Mouse (Mus musculus) liver, adult 2 months (tissue): ENCODE data around the gene Ctsm. TPM values are rescaled to one million over a fixed set of nuclear protein-coding genes. Genes with fewer than 3 reads are reported as not detected.
"Not testable (repeated sequence)": the region's sequence is repeated elsewhere in the genome, so short reads cannot be mapped to it uniquely, and the experiment has no call there.

ENCODE experiments used
- DNase-seq: peaks from one replicate; pipeline ENCODE4 v3.0.0-alpha.2; 2011; ENCODE audit warnings: low read depth, low spot score; ENCODE audit errors: extremely low read depth
- H3K27ac ChIP-seq: fragments of 200-500 bp; replicated peaks from 2 replicates; pipeline ENCODE4 v1.5.1; 2012; ENCODE audit warnings: low read depth, mild to moderate bottlenecking, control low read depth, inconsistent platforms, low read length; ENCODE audit not compliant: insufficient read depth
- H3K27me3 ChIP-seq: fragments of 200-500 bp; 2 replicates; pipeline ENCODE4 v1.6.1; 2012; ENCODE audit warnings: mild to moderate bottlenecking, moderate library complexity, low read length, inconsistent platforms; ENCODE audit not compliant: control insufficient read depth, insufficient read depth
- H3K36me3 ChIP-seq: fragments of 200-500 bp; 2 replicates; pipeline ENCODE4 v1.6.1; 2012; ENCODE audit warnings: low read length, inconsistent platforms; ENCODE audit not compliant: control insufficient read depth, insufficient read depth
- H3K4me1 ChIP-seq: fragments of 200-500 bp; 2 replicates; pipeline ENCODE4 v1.6.1; 2011; ENCODE audit warnings: low read length; ENCODE audit not compliant: control insufficient read depth, insufficient read depth
- H3K4me3 ChIP-seq: fragments of 200-500 bp; 2 replicates; pipeline ENCODE4 v1.5.1; 2011; ENCODE audit warnings: low read depth, mild to moderate bottlenecking, control low read depth, low read length, moderate library complexity; ENCODE audit not compliant: insufficient read depth
- H3K79me2 ChIP-seq: fragments of 200-500 bp; 2 replicates; pipeline ENCODE4 v1.6.1; 2012; ENCODE audit warnings: inconsistent platforms, mild to moderate bottlenecking, low read length, moderate library complexity; ENCODE audit not compliant: control insufficient read depth, insufficient read depth
- H3K9ac ChIP-seq: fragments of 200-500 bp; 2 replicates; pipeline ENCODE4 v1.6.1; 2012; ENCODE audit warnings: low read depth, mild to moderate bottlenecking, control low read depth, inconsistent platforms, low read length
- CTCF ChIP-seq: fragments of 200-500 bp; IDR thresholded peaks from 2 replicates; pipeline ENCODE4 v1.5.1; 2011; ENCODE audit warnings: low read depth, low read length, control low read depth
- POLR2A ChIP-seq: fragments of 200-500 bp; IDR thresholded peaks from 2 replicates; pipeline ENCODE4 v1.6.1; 2011; ENCODE audit warnings: low read length, control low read depth; ENCODE audit not compliant: insufficient read depth; ENCODE audit errors: extremely low read depth
- WGBS: fragments of 180-500 bp; shearing (Covaris S2); methylation state at CpG from one replicate; pipeline ENCODE4 v1.1.7; 2018; 5-methylcytosine and 5-hydroxymethylcytosine counted together
- polyA plus RNA-seq: library from polyadenylated mRNA; depleted of rRNA; stranded (reverse); fragments of >200 nt; gene quantifications from 2 replicates; pipeline ENCODE4 v1.2.3, GENCODE M21; 2012; rRNA removed
- total RNA-seq: library from RNA; depleted of rRNA; stranded (reverse); fragments of >200 nt; gene quantifications from 2 replicates; pipeline ENCODE4 v1.2.3, GENCODE M21; 2014; rRNA removed

The Ctsm gene
- total RNA-seq: not detected in 2 replicates
- not detected in 2 replicates for polyA plus RNA-seq

- H3K36me3 ChIP-seq: no peaks in the 10 kb centered on the region
- H3K27me3 ChIP-seq: no peaks in the 10 kb centered on the region
- DNase-seq: no peak
- WGBS: 55% methylated on average over 4 of the region's 4 CpGs
- no peak within 1 kb of the TSS for H3K9ac ChIP-seq
- no peak within 1 kb of the TSS for H3K4me3 ChIP-seq
- no peak within 1 kb of the TSS for H3K27ac ChIP-seq
- TF ChIP-seq CTCF: no peak
- TF ChIP-seq POLR2A: no peak
- H3K4me1 ChIP-seq: no peaks in the 10 kb centered on the region
- no peaks in the 10 kb centered on the region for H3K79me2 ChIP-seq
Observed at GRCm38 (mm10) chr13:61541631-61542030, at the start of gene Ctsm. Gene Ctsm (minus strand): TSS chr13:61541839.

- no peak for TF ChIP-seq POLR2A
- no peak for TF ChIP-seq CTCF
- no peak for DNase-seq
- Histone ChIP-seq H3K4me3 (no peak within 1 kb of the TSS), H3K36me3 (no peaks in the 10 kb centered on the region), H3K4me1 (no peaks in the 10 kb centered on the region), H3K79me2 (no peaks in the 10 kb centered on the region), H3K27me3 (no peaks in the 10 kb centered on the region), H3K27ac (no peak within 1 kb of the TSS), H3K9ac (no peak within 1 kb of the TSS)
Observed at GRCm38 (mm10) chr13:61570027-61570426, 28.4 kb upstream of the Ctsm start, which contains the start of gene Cts3. Gene Cts3 (minus strand): TSS chr13:61570127.

- DNase-seq, H3K4me3 ChIP-seq, H3K9ac ChIP-seq, H3K27me3 ChIP-seq, H3K4me1 ChIP-seq, H3K79me2 ChIP-seq, H3K36me3 ChIP-seq, H3K27ac ChIP-seq: not testable (repeated sequence)
- 24% methylated on average over 1 of the region's 1 CpGs for WGBS
Observed at GRCm38 (mm10) chr13:61568074-61568473, 26.4 kb upstream of the Ctsm start, which contains the start of gene Gm49352. Gene Gm49352 (minus strand): TSS chr13:61568174.

Other genes starting within 250 kb of the Ctsm start
- gene Cts7, start 183.6 kb downstream of the Ctsm start, total RNA-seq: not detected in 2 replicates
- not detected in 2 replicates for gene Cts7, start 183.6 kb downstream of the Ctsm start, polyA plus RNA-seq
- not detected in 2 replicates for gene Gm49352, start 26.3 kb upstream of the Ctsm start, total RNA-seq
- gene Gm49352, start 26.3 kb upstream of the Ctsm start, polyA plus RNA-seq: not detected in 2 replicates
- gene Cts3, start 28.3 kb upstream of the Ctsm start, total RNA-seq: not detected in 2 replicates
- not detected in 2 replicates for gene Cts3, start 28.3 kb upstream of the Ctsm start, polyA plus RNA-seq